Mouse (Mus musculus) cerebellum, adult 11 months (tissue): Measurements from ENCODE around the gene Foxj3.
"Not testable (repeated sequence)": the region's sequence is repeated elsewhere in the genome, so short reads cannot be mapped to it uniquely, and the experiment has no call there.

Experiments
- DNase-seq: peaks from one replicate; pipeline ENCODE4 v3.0.0; 2022

Gene Foxj3

DNA sequence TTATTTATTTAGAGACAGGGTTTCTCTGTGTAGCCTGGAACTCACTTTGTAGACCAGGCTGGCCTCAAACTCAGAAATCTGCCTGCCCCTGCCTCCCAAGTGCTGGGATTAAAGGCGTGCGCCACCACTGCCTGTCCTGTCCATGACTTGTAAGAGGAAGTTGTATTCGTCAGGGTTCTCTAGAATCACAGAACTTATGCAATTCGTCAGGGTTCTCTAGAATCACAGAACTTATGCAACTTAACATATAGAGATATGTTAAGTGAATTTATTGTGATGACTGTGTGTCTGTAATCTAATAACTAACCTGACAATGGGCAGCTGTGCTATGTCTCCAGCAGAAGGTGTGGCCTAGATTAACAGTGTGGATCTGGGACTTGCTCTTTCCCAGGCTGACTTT lies at the start of gene Foxj3:
Gene Foxj3 (plus strand): TSS at position 390 of the 400 bp plus-strand sequence.
- not testable (repeated sequence) for DNase-seq

DNA sequence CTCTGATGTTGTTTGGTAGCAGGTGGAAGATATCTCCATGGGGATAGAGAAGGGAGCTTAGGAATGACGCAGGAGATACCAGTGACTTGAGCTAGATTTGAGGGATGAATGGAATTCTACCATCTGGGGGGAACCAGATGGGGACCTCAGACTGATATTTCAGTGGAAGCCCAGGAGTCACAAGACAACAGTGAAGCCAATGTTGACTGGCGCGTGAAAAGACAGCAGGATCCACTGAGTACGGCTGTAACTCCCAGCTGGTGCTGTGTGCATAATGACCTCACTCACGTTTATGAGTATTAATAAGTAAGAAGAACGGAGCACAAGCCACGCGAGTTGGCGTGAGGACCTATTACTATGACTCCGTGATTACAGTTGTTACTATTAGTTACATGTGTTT lies 47.1 kb upstream of the Foxj3 start:
- DNase-seq: no peak

DNA sequence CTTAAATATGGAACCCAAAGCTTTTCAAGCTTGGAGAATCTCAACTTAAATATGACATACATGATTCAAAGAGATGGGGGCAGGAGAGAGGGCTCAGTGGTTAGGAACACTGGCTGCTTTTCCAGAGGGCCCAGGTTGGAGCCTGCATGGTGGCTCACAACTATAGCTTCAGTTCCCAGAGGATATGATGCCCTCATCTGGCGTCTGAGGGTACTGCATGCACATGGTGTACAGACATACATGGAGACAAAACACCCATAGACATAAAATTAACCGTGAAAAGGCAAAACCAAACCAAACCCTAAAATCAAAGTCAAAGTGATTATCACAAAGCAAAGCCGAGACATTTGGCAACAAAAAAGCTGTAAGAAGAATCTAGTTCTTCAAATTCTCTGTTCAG lies 46.0 kb upstream of the Foxj3 start:
- DNase-seq: peak; percentile 38

DNA sequence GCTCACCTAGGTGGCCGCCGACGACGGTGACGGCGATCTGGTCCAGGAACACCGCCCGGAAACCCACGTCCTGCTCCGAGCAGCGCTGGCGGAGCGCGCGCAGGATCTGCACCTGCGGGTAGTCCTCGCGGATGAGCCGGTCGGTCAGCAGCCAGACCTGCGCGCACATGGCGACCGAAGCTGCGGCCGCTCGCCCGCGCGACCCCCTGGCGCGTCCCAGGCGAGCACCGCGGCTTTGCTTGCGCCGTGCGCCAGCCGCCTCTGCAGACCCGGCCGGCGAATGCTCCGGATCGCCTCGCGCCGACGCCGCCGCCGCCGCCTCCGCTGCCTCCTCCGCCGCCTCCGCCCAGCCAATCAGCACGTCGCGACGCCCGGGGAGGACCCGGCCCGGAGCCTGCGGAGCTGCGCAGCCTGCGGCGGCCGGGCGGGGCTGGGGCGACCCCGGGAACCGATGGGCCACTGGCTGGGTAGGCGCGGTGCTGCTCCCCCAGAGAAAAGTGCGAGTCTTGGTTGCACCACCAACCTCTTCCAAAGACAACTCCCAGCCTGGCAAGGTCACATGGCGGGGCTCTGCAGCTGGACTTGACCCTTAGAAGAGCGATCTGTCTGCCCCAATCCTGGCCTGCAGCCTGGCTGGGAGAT lies 44.4 kb upstream of the Foxj3 start, which contains the start of gene Rimkla:
Gene Rimkla (minus strand): TSS at position 338 of the 642 bp plus-strand sequence.
- peak; percentile 81 for DNase-seq

DNA sequence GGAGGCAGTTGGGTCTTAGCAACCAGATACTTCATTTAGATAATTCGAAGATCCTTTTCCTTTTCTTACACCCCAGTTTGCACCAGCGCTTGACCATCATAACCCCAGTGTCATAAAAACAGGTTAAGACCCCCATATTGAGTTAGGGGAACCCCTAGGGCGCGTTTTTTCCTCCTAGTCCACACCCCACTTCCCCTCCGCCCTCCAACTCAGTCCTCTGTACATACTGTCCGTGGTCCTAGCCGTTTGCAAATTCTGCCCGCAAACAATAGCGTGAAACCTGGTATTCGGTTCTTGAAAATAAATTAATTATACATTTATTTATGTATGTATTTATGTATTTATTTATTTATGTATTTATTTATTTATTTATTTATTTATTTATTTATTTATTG lies 43.9 kb upstream of the Foxj3 start:
- DNase-seq: no peak

DNA sequence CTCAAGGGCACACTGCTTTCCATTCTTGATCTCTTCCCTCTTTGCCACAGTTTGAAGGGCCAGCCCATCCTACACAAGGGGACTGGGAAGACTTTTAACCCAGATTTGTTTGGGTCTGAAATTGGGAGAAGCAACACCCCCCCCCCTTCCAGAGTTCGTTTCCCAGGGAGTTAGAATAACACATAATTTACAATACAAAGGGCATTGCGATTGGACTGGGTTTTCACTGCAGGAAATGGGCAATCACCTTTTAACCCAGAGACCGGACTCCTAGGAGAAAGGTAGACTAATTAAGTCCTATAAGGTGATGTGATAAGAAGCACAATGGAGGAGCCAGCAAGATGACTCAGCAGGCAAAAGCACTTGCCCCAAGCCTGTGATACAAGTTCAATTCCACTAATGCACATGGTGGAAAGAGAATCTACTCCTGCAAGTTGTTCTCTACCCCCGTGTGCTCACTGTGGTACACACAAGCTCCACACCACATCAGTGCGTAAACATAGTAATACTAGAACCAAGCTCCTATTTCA lies 38.4 kb upstream of the Foxj3 start:
- DNase-seq: no peak

DNA sequence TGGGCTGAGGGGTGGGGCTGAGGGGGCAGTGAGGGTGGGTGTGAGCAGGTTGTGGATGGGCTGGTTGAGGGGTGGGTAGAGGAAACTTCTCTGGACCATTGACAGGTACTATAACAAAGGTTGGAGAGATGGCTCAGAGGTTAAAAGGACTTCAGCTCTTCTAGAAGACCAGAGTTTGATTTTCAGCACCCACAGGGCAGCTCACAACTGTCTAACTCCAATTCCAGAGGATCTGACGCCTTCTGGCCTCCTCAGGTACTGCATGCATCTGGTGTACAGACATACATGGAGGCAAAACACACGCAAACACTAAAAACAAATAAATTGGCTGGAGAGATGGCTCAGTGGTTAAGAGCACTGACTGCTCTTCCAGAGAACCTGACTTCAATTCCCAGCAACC lies 25.2 kb upstream of the Foxj3 start:
- no peak for DNase-seq

DNA sequence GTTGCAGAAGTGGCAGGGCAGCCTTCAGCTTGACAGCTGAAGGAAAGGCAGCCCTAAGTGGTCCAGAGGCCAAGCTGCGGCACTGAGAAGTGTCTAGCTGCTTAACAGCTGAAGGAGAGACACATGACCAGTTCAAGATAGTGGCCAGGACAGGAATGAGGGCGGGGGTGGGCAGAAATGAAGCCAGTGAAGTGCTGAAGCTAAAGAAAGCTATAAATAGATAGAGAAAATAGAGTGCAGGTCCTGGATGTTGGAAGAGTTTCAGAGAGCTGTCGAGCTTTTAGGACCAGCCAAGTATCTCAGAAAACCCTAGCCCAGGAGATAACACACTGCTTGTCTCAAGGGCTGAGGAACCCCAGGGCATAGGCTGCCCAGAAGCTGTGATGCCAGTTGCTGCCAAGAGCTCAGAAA lies 24.1 kb upstream of the Foxj3 start:
- DNase-seq: no peak

DNA sequence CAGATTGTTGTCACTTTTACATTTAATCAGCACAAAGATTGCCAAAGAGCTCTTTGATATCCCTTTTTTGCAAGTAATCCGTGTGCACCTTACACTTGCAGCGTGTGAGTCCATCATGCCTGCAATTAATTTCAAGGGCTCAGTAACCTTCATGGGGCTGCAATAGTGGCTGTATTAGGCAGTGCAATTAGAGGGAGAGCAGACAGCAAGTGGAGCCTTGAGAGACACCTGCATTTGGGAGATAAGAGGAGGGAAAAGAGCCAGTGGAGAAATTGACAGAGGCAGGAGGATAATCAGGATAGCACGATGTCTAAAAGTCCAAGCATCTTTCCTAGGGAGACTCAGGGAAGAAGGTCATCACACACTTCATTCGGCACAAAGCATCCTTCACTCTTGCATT lies 13.2 kb upstream of the Foxj3 start:
- no peak for DNase-seq

DNA sequence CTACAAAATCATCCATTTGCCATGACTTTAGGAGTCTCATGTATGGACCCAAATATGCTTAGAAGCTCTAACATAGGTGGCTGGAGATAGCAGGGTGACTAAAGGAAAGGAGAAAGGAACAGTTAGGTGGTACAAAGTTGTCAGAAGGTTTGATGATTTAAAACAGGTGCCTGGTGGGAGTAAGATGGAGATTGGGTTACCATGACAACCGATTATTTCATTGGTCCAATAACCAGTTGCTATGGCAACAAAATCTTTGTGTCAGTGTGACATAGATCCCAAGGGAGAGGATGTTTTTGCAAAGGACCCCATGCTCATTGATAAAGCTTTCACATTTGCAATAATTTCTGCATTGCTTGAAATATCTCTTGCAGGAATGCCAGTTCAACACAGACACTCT lies 12.8 kb upstream of the Foxj3 start:
- no peak for DNase-seq

DNA sequence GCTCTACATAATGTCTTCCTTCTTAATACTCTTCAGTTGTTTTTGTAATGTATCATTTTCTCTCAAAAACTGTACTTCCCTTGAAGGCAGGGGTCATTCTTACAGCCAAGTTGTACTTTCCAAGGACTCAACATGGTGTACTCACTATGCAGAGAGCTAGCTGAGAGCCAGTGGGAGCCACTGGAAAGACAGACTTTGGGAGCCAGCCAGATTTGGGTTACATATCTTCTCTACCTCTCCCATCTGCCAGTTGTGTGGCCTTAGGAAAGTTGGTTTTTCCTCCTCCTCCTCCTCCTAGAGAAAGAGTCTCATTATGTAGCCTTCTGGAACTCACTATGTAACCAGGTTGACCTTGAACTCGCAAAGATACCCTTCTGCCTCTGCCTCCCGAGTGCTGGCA lies 12.3 kb upstream of the Foxj3 start:
- no peak for DNase-seq

DNA sequence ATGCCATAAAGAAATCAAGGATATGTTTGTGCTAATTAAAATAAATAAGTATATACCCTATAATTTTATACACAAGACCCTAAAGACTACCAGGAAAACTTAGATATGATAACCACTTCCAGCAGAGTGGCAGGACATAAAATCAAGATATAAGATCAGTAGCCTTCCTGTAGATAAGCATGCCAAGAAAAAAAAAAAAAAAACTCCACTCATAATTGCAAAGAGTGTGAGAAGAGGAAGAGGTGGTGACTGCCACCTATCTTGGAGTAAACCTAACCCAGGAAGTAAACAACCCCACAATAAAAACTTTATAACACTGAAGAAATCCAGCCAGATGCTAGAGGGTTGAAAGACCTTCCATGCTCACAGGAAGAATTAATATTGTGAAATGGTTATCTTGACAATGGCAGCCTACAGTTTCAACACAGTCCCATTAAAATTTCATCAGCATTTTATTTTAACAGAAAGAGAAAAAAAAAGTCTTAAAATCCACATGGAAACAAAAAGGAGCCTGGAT lies 10.4 kb upstream of the Foxj3 start:
- no peak for DNase-seq

DNA sequence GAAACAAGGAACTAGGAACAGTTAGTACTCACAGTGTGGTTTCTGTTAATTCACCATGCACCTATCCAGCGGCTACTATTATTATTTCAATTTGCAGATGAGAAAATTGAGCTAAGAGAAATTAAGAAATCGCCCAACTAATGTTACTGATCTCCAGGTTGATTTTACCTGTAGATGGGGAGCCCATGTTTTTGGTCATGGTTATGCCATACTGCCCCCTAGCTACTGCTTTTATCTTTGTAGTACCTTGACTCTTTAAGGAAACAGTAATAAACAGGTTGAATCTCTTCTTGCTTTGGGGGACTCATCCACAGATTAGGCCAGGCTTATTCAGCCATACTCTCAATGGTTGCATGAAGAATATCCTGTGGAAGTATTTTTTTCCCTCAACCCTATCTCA lies 5.0 kb upstream of the Foxj3 start:
- no peak for DNase-seq

DNA sequence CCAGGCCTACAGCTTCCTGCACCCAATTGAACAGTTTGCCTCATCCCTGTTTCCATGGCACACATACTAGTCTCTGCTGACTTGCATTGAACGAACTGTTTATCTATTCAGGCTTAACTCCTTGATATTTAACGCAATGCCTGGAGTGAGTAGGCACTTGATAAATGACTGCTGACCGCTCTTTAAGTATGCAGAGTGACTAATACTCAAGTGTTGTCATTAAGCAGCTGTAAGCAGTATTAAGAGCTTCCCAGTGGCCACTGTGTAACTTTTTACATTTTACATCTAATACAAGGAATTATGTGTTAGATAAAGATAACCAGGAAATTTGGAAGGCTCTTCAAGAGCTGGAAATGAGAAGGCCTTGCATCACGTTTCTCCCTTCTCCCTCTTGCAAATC lies 1.7 kb upstream of the Foxj3 start:
- DNase-seq: no peak

DNA sequence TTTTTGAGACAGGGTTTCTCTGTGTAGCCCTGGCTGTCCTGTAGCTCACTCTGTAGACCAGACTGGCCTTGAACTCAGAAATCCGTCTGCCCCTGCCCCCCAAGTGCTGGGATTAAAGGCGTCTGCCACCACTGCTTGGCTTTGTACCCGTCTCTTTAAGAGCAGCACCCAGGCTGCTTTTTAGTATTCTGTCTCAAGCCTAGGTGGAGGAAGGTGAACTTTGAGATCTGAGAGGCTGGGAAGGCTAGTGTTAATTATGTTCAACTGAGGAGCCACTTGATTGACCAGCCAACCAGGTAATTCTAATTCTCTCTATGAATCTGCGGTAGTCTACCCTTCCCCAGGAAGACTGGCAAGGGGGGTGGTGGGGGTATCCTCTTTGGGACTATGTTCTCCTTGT lies 632 bp downstream of the Foxj3 start:
- DNase-seq: no peak

DNA sequence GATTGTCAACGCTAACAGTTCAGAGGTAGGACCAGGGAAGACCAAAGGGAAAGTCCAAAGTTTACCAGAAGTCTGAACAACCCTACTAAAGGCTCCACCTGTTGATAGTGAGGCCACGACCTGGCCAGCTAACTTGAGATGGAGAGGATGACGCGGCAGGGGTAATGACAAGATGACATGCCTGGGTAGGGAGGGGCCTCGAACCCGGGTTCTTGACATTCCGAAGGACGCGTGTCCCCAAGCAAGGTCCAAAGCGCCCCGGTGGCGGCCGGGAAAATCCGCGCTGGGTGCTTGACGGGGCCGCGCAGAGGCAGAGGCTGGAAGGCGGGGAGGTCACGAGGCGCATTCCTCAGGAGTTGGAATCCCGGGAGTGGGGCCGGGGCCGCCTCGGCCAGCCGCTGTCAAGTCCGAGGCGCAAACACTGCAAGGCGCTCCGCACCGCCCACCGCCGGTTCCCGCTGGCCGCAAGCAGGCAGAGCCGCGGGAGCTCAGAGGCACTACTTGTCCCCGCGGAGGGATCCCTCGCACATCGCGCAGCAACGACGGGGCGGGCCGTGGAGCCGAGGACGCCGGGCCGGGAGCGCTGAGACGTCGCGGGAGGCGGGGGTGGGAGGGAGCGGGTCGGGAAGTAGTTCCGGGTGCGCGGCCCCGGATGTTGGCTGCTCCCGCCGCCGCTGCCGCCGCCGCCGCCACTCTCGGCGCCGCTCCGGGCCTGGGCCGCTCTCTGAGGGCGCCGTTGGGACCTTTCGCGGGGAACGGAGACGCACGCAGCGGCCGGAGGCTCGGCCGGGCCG lies 2.4 kb downstream of the Foxj3 start, which contains the start of gene Frg2f1:
Gene Frg2f1 (minus strand): TSS at position 499 of the 794 bp plus-strand sequence.
- DNase-seq: peak; percentile 93

DNA sequence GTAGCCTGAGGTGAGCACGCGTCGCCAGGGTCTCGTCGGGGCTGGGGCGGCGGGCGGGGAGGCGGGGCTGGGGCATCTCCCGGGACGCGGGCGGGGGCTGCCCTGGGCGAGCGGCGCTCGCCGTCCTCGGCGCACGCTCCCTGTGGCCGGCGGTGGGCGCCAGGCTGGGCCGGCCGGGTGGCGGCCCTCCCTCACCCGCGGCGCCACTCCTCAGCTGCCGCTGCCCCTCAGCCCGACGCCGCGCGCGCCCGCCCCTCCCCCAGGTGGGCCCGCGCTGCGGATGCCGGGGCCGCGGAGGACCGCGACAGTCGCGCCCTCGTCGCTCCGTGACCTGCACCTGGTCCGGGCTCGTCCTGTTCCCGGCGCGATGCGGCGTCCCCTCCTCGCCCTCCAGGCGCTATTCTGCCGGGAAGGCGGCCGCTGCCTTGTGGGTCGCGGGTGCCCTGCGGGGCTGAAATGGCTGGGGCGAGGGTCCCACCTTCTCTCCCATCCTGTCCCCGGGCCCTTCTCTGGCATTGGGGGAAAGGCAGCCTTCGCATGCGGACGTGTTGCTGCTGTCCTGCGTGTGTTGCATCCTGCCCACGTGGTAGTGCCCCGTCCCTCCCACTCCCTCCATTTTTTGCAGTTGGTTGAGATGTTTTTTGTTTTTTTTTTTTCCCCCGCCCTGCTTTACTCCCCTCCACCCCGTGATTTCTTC lies 3.2 kb downstream of the Foxj3 start:
- DNase-seq: peak; percentile 46

DNA sequence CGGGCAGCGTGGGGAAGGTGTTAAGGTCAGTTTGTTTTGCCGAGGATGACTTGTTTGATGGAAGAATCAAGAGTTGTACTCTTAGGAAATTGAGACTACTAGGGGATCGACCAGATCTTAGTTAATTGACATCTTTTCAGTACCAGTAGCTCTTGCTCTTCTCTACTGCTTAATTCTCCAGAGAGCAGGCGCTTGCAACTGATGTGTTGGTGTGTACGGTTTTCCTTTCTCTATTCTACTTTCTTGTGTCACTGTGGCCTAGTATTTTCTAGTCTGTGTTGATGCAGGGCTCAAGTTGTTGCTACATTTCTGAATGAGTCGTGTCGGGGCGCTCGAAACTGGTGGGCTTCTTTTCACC lies 3.7 kb downstream of the Foxj3 start:
- DNase-seq: no peak

DNA sequence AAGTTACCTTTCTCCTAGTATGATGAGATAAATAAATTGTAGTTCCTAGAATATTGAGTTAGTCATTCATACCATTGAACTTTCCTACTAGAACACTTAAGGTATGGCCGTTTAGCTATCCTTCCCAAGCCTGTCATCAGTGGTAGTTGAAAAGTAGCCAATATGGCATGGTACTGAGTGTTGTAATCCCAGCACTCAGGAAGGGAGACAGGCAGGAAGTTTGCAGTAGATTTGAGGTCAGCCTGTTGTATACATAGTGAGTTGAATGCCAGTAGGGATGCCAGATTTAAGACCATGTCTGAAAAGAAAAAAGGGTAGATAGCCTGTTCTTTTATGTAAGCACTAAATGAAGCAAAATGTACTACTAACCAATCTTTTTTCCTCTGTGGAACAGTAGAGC lies 14.1 kb downstream of the Foxj3 start:
- no peak for DNase-seq

DNA sequence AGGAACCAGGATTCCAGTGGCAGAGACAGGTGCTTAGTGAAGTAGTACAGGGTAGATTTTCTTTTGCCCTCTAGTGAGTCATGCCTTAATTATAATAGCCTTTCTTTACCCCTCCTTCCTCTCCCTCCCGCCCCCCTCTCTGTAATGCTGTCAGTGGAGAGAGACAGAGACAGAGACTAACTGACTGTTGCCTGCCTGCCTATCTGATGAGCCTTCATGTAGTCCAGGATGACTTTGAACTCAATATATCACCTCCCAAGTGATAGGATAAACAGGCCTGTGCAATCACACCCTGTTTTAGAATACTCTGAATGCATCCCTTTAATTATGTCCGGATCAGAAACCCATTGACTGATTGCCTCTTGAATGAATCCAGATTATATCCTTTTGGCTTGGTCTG lies 18.7 kb downstream of the Foxj3 start:
- DNase-seq: no peak

DNA sequence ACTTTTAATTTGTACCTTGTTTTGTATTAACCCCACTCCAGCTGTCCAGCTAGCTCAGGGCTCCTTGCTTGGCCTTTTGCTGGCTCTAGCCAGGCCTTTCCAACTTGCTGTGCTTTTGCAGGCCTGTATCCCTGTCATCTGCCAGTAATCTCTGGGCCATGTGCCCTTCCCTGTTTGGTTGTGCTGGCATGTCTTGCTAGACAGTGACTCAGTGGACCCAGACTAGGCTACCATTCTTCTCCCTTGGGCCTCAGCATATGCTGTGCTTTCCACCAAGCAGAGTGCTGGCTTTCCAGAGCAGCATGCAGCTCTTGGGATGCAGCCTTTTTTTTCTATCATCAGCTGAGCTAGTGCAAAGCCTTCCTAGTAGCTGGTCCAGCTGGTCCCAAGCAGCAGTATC lies 26.3 kb downstream of the Foxj3 start:
- no peak for DNase-seq

DNA sequence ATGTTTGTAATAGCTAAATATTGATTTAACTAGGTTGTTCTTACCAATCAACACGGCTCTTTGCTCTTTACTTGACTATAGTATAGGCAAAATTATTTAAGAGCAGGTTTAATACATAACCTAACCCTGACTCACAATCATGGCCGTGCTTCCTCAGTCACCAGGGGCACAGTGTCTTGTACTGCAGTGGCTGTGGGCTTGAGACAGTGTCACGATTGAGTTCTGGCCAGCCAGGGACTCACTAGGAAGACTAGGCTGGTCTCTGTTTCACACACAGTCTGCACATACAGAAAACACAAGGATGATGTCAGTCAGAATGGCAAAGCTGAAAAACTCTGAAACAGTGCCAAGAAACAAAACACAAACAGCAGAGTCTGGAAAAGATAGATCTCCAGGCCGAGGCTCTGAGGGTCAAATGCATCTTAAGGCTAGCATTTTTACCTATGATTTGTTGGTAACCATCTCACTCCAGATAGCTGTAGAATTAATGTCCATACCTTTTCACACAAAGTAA lies 29.6 kb downstream of the Foxj3 start:
- no peak for DNase-seq

DNA sequence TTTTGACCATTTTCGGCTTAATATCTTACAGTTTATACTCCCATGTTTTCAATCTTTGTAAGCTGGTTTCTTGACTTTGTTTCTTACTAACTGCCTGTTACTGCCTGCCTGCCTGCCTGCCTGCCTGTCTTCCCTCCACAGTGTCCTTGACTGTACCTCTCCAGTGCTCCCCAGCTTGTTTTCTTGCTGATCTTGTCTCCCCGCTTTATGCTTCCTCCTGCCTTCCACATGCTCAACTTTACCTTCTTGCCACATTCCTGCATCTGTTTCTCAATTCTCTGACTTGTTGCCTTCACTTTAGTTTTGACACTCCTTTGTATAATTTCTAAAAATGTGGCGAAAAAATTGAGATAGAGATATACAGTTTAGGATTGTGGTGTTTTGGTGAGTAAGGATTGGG lies 35.9 kb downstream of the Foxj3 start:
- DNase-seq: no peak
